Mouse (Mus musculus) c-Kit-positive CD71-positive TER-119-positive erythroid progenitor cells, embryonic 14.5 days (primary cell): Measurements from ENCODE around the gene Chn2.

Experiments
- DNase-seq: peaks from one replicate; pipeline ENCODE4 v3.0.0-alpha.2; 2013; ENCODE audit warnings: low spot score

The Chn2 gene

DNA sequence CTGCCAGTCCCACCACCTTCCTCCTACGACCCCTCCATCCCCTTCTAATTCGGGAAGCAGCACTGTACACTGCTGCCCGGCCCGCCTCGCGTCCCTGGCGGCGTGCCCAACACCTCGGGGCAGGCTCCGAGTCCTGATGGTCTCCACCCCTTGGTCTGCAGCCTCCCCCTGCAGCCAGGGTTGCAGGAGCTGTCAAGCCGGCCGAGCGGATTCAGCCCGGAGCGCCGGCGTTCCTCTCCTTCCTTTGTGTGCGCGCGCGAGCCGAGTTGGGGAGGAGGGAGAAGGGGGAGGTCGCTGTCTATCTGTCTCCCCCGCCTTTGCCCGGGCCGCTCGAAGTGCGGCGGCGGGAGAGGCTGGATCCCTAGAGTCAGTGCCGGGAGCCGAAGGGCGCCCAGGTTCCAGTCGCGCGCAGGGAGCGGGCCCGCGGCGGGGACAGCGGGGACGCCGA lies at the start of gene Chn2:
Gene Chn2 (plus strand): TSS at position 198 of the 448 bp plus-strand sequence.
- no peak for DNase-seq

DNA sequence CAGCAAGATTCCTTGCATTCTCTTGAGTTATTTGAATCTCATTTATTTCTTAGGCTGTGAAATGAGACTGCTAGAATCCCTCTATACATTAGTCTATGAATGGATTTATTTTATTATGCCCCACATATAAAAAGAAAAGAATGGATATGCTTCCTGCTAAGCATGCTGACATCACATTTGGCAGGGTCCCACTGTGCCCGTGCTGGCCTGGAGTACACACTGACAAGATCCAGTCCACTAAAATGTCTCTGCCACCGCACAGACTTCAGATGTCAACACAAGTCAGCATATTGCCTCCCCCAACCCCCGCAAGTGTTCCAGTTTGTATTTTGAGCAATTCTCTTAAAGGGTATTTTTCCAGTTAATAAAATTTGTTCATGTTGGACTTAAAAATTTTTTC lies 47.0 kb upstream of the Chn2 start:
- no peak for DNase-seq

DNA sequence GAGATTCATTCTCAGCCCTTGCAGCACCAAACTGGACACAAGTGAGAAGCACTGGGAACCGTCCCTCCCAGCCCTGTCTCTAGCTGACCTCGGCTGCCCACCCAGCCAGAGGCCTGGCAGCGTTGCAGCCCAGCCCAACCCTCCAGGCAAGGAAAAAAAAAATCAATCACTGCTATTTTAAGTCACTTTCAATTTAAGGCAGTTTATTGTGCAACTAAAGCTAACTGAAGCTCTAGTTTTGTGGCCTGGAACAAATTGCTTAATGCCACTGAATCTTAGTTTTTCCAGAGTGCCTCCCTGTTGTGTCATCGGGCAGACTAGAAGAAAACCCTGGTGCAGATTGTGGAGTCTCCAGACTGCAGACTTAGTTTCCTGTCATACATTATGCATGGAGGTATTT lies 43.8 kb upstream of the Chn2 start:
- DNase-seq, result no peak

DNA sequence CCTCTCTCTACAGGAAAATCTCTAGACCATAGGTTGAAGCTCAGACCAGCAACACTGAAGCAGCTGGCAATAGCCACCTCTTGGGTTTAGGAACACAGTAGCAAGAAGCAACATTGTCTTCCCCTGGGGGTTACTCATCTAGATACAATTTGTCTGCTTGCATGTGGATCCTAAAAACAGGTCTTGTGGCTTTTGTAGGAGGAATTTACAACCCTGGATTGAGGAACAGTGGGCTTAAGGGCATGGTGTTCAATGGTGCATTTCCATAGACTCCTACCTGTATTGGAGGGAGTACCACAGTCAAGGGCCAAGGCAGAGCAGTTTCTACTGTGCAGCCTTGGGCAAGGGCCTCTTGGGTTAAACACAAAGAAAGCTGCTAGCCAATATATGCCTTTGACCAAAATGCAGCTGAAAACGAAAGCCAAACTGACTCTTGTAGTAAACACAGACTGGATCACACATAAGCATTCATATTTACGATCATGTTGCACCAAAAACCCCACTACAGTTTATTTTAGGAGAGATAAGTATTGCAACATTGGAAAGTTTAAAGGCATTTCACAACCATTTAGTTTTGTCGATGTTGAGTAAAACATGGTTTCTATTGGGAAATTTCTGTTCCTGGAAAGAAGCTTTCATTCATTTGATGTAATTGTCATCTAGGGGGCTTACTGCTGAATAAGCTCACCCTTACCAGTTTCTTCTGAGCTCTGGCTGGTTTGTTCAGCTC lies 43.0 kb upstream of the Chn2 start:
- no peak for DNase-seq

DNA sequence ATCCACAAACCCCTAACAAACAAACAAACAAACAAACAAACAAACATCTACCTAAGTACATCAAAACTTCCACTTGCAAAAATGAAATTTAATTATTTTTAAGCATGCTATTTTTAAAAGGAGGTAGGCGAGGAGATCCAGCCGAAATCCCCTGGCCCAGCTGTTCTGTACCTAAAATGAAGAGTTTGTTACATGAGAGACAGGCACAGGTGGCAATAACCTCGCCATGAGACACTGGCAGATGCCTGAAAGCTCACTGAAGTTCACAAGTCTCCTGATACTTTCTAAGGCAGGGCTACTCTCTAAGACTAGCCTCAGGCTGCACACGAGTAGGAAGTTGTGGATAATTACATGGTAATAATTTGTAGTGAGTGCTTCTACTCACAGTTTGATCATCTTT lies 34.1 kb upstream of the Chn2 start:
- no peak for DNase-seq

DNA sequence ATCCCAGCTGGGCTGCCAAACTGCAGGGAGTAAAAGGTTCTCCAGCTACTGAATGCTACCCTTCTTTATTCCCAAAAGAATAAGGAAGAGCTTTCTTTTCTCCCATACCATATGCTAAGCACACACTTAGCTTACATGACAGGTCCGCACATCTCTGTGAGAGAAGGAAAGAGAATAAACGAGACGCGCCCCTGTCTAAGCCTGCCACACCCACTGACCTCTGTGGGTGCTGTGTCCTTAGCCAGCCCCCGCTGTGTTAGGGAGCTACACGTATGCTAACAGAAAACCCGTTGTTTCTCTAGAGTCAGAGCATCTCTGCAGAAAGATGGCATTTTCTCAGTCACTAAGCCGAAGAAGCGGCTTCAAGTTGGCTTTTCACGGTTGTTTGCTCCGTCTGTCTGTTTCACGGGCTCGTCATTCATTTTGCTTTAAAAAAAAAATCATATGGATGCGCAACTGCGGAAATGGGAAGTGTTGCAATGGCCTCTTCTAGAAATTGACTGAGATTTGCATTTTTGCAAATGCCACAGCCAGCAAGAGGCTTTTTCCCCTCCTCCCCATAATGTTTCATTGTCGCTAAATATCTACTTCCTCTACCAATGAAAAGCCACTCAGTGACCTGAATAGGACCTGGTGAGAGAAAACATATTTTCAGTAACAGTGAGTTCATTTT lies 30.8 kb upstream of the Chn2 start:
- DNase-seq, result no peak

DNA sequence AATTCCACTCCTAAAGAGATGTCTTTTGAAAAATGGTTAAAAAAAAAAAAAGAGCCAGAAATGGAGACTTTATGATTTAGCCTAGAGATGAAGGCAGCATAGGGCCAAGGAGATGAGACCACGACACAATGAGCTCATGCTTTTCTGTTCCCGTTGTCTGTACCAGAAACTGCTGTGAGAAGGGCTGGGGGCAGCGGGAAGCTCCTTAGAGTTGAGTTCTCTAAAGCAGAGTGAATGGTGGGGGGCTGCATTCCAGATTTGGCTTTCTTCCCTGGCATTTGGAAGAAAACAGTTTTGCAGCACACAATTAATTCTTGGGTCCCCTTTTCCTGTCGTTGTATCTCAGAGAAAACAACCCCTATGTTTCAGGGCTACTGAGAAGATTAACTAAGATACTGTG lies 30.1 kb upstream of the Chn2 start:
- no peak for DNase-seq

DNA sequence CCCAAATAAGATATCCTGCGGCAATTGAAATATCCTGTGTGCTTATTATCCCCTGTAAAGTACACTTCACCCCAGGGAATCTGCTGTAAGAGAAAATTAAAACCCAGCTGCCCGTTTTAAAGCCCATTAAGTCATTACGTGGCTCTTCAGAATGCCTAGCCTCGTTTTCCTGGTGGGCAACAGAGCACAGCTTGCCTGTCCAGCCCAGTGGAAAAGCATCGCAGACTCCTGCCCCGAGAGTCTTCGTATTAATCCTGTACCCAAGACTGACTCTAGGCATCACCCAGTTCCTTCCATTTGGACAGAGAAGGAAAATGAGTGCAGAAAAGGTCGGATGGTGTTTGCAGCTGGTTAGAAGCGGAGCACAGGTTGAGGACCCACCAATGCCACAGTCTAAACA lies 29.0 kb upstream of the Chn2 start:
- no peak for DNase-seq

DNA sequence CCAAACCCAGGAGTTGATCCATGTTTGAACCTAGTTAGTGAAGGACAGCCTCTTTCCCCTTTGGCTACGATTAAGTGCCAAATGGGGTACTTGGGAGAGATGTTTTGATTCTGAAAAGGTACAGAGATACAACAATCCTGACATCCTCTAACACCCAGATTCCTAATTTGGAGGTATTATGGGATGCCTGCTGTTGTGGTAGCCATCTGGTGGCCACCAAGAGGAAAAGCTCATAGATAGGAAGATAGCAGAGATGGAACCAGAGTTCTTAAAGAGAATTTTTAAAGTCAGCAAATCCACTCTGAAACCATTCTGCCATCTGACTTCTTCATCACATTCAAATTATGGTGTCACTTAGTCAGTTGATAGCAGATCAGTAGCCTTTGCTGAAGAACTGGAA lies 27.2 kb upstream of the Chn2 start:
- no peak for DNase-seq

DNA sequence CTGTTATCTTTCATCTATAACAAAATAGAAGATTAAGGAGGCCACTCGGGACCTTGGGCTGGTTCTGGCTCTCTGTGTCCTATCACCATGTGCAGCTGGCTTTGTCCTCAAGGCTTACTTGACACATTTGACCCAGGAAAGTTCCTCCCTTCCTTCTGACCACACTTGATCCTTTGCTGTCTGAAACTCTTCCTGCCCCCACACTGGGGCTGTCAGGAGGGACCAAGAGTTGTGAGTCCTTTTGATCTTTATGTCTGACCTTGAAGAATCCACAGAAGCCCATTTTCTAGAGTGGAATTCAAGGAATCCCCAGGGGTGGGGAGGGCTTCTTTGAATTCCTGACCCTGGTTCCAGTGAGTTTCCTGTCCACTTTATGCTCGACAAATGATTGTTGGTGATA lies 21.3 kb upstream of the Chn2 start:
- DNase-seq, result no peak

DNA sequence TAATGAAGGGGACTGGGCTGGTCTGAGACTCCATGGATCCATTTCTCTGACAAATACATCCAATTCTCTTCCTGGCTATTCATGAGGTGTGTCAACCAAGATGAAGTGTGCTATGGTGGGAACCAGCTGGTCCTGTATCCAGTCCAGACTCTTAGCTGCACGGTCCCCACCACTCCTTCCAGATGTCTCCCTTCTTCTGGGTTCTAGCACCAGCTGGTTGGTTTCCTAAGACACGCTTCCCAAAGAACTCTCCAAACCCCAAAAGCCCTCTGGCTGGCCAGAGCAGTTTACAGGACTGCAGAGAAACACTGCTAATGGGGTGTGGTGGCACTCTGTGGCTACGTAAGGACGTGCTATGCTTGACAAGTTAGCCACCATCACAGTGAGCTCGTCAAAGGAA lies 20.5 kb upstream of the Chn2 start:
- DNase-seq, result no peak

DNA sequence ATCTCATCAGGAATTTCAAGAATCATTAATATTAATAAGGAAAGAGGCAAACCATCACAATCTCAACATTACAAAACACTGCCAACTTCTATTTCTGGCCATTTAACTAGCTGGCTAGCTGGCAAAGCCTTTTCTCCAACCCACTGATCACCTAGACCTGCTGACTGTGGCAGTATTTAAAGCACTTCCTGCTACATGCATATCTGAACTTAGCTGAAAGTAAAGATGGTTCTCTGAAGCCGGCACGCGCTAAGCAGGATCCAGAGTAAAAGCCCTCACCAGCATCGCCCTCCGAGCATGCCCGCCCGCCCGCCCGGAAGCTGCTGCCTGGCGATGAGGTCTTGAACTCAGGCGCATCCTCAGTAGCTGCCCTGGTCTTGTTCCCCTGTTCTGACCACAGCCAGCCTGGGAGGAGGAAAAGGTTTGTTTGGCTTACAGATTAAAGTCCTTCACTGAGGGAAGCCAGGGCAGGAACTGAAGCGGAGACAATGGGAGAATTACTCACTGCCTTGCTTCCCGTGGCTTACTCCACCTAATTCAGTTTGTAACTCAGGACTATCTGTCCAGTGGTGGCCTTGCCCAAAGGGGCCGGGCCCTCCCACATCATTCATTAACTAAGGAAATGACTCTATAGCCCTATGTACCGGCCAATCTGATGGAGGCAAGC lies 18.1 kb upstream of the Chn2 start:
- DNase-seq, result no peak

DNA sequence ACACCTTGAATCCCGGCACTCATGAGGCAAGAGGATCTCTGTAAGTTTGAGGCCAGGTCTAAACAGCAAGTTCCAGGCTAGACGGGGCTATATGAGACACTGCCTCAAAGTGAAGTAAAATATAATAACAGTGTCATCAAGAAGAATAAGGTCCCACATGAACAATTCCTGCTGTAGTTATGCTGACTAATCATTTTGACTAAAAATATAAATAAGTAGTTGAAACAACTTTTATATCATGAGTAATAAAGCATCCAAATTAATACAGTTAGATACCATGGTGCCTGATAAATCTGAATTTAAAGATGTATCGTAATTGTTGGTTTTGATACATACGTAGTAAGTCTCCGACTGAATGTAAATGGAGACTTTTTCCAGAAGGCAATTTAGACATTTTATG lies 15.5 kb upstream of the Chn2 start:
- DNase-seq, result no peak

DNA sequence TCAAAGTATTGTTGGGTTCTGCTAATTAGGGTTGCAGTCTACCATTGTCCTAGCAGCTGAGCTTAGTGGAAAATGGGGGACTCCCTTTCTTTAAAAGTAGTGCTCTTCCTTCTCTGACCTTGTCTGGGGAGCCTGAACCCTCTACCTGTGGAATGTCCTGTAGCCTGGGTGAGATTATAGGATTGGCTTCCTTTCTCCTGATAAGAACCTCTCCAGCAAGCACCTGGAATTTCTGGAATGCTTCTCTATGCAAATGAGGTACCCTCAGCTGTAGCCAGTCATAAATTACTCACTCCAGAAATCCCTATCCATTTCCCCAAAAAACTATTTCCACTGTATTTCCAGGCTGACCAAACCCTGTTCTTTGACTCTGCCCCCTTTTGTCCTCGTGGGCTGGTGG lies 10.6 kb upstream of the Chn2 start:
- no peak for DNase-seq

DNA sequence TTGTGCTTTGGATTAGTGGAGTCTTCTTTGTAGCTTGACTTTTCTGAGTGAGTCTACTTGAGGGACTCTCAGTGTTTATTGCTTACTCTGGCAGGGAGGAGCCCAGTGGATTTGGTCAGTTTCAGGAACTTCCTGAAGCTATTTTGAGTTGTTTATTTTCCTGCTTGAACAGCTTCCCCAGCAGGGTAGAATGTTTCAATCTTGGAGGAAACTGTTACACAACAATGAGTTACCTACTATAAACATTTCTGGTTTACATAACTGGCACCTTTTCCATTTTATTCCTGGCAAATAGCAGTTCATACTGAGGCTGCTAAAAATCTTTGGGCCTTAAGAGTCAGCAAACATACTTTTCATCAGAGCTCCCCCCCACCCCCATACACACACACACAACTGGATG lies 9.0 kb upstream of the Chn2 start:
- DNase-seq, result no peak

DNA sequence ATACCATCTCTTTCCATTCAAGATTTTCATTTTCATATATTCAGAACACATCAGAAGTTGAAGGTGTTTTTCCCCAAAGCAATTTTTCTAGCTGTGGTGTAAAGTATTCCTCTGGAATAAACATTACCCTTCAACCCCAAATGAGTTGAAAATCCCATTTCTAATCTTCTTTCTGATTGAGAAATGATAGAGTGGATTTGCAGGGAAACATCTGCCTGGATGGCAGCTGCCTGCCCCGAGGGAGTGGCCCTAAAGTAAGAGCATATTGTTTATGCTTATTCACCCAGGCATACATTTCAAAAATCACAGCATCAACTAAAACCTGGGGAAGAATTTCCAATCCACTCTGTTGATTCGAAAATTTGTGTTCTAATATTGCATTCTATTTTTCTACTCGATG lies 8.6 kb upstream of the Chn2 start:
- DNase-seq, result no peak

DNA sequence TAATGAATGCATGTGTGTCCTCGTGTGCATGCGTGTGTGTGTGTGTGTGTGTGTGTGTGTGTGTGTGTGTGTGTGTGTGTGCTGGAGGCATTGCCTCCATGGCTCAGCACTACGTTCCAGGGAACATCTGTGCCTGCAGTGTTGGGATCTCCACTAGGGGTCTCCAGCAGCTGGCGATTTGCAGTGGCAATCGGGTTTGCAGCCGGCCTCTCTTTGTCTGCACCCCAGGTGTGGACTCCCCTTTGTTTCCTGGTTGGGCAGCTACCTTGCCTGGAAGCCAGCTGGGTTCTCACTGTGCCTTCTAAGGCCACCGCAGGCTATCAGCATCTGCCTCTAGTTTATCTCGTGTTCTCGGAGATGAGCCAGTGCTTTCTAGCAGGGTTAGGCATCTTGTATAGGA lies 4.9 kb upstream of the Chn2 start:
- DNase-seq, result no peak

DNA sequence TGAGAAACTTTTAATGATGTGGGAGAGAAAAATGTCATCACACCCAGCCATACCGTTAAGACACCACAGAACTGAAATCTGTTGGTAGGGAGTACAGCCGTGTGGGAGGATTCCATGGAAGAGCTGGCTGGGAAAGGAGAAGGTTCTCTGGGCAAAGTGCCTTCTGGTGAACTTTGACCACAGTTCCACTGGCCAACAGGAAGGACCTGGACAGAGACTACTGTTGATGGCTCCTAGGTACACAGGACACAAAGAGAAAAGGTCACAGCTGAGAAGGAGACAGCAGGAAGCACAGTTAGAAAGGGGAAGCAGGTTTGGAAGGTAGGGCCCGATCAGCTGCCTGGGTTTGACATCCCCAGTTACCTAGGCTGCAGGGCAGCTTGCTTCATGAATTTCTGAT lies 3.8 kb upstream of the Chn2 start:
- DNase-seq, result no peak

DNA sequence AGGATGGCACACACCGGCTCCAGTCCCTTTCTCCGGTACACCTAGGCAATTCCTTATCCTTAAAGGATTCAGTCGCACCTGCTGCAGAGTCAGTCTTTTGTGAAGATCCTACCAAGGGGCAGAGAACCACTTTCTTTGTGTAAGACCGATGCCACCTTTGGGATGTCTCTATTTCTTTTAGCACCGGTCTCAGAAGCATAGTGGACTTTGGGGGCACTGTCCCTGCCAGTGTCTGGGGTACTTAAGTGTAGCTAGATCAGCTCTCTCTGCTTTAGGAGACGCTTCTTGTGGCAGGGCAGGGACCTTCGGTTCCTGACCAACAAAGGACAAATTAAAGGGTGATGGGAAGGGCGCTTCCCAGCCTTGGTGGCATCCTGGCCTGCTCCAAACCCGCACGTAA lies 488 bp upstream of the Chn2 start:
- DNase-seq, result no peak

DNA sequence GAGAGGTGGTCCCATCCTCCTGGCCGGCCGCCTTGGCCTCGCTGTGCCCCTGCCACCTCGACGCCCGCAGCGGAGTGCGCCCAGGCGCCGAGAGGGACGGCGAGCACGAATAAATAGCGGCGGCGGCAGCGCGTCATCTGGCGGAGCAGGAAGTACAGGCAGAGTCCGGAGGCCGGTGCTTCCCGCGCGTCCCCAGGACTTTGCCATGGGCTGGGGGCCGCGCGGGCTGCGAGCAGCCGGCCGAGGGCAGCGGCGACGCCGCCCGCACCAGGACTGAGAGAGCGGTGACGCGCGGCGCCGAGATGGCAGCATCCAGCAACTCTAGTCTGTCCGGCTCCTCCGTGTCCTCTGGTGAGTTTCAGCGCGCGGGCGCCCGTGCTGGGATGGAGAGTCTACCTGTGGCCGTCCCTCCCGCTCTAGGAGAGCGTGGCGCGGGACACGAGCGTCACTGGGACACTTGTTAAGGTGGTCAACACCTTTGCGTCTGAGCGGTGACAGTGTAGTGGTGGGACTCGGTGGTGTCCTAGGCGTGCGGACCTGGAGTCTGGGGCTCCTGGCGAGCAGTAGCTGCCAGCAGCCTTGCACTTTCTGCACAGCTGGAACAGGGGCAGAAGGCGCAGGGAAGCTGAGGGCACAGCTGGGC lies 572 bp downstream of the Chn2 start:
- DNase-seq, result no peak

DNA sequence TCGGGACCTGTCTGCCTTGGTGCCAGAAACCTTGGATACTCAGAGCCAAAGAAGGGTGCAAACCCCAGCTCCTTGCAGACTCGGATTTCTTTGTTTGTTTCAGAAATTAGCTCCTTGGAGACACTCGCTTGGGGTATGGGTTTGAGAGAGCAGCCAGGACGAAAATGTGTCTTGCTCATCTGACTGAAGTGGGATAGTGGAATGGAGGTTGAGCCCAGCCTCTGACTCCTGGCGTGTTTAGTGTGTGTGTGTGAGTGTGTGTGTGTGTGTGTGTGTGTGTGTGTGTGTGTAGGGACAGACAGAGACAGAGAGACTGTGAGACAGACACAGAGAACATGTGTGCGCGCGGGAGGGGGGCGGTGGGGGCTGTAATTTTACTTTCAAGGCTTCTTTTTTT lies 1.1 kb downstream of the Chn2 start:
- no peak for DNase-seq

DNA sequence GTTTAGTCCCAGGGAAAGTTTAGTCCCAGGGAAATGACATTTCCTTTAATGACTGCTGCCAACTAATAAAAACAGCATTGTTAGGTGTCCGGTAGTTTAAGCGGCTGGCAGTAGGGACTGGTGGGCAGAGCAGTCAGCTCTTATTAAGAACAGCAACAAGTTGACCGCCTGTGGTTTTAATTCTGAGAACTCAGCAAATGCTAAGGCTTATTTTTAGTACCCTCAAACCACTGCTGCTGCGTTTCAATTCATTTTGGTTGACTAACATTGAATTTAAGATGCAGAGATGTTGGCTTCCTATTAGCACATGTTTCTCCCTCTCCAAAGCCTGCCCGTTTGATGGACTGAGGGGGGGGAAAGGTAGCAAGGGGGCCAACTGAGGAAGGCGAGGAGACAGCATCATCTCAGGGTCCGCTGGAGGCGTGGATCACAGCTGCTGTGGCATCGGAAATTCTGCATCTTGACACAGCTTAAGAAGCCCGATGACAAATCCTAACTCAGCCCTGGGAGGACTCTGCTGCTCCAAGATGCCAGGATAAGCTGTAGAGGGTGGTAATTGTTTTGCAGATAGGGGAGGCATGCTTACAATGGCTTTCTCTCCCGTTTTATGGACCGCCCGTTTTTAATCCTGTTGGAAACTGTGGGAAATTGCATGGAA lies 2.2 kb downstream of the Chn2 start:
- DNase-seq, result no peak

DNA sequence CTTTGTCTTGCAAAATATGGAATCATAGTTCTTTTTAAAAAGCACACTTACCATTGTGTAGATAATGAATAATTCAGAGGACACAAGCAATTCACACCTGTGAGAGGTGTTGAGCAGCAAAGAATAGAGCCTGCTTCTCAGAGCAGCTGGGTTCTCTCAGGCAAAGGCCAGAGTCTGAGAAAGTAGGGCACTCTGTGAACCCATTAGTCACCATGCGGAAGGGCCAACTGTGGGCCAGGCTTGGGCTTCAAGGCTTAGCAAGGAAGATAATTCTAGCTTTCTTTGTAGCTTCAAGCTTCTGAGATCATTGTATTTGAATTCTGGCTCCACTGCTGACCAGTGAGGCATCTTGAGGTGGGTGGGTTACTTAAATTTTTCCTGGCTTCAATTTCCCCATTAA lies 2.8 kb downstream of the Chn2 start:
- no peak for DNase-seq
